Mouse (Mus musculus) embryonic fibroblast, embryonic 13.5 days (primary cell): Measurements from ENCODE around the gene Fzr1. TPM values are rescaled to one million over a fixed set of nuclear protein-coding genes. Genes with fewer than 3 reads are reported as not detected.

Source experiments
- H3K27ac ChIP-seq: 2 replicates; pipeline ENCODE4 v1.5.1; 2012; ENCODE audit warnings: low read length, control low read depth, inconsistent platforms; ENCODE audit not compliant: insufficient read depth
- H3K4me1 ChIP-seq: 2 replicates; pipeline ENCODE4 v1.6.1; 2011; ENCODE audit warnings: low read length; ENCODE audit not compliant: control insufficient read depth, insufficient read depth
- H3K4me3 ChIP-seq: 2 replicates; pipeline ENCODE4 v1.5.1; 2011; ENCODE audit warnings: mild to moderate bottlenecking, control low read depth, low read length; ENCODE audit not compliant: insufficient read depth
- CTCF ChIP-seq: IDR thresholded peaks from 2 replicates; pipeline ENCODE4 v1.5.1; 2011; ENCODE audit warnings: mild to moderate bottlenecking, control low read depth, low read length, moderate library complexity, borderline replicate concordance; ENCODE audit not compliant: insufficient read depth
- POLR2A ChIP-seq: IDR thresholded peaks from 2 replicates; pipeline ENCODE4 v1.6.1; 2011; ENCODE audit warnings: low read depth, mild to moderate bottlenecking, control low read depth, low read length, moderate library complexity
- polyA plus RNA-seq: library from polyadenylated mRNA; stranded (reverse); fragments of >200 nt; gene quantifications from 2 replicates; pipeline ENCODE4 v1.2.4, GENCODE M21; 2011; ENCODE audit warnings: low read depth; ENCODE audit not compliant: missing spikeins, insufficient read length

The Fzr1 gene
- polyA plus RNA-seq, 1 experiment, result 26.7 TPM

- TF ChIP-seq POLR2A, result no peak
- no peak for TF ChIP-seq CTCF
- no peak overlapping the region for H3K4me3 ChIP-seq
- H3K4me1 ChIP-seq, result peaks cover 3% of the 10 kb centered on the region; the same call in 1 of the 2 replicates
- H3K27ac ChIP-seq, result no peak overlapping the region
These were observed 55.1 kb downstream of the Fzr1 start for GRCm38 (mm10) chr10:81323141-81323775.

GRCm38 (mm10) chr10:81322444-81322843, 55.9 kb downstream of the Fzr1 start:
- H3K4me1 ChIP-seq, result peaks cover 3% of the 10 kb centered on the region; the same call in 1 of the 2 replicates
- no peak for TF ChIP-seq CTCF
- TF ChIP-seq POLR2A, result no peak
- H3K4me3 ChIP-seq, result peak overlapping the region; percentile 79; the same call in 1 of the 2 replicates
- H3K27ac ChIP-seq, result no peak overlapping the region

- H3K27ac ChIP-seq, result peak overlapping the region; percentile 32
- no peak for TF ChIP-seq CTCF
- no peak for TF ChIP-seq POLR2A
- peaks cover 3% of the 10 kb centered on the region; the same call in 1 of the 2 replicates for H3K4me1 ChIP-seq
- H3K4me3 ChIP-seq, result peak overlapping the region; percentile 79
These were observed 56.9 kb downstream of the Fzr1 start for GRCm38 (mm10) chr10:81321436-81321835.

DNA sequence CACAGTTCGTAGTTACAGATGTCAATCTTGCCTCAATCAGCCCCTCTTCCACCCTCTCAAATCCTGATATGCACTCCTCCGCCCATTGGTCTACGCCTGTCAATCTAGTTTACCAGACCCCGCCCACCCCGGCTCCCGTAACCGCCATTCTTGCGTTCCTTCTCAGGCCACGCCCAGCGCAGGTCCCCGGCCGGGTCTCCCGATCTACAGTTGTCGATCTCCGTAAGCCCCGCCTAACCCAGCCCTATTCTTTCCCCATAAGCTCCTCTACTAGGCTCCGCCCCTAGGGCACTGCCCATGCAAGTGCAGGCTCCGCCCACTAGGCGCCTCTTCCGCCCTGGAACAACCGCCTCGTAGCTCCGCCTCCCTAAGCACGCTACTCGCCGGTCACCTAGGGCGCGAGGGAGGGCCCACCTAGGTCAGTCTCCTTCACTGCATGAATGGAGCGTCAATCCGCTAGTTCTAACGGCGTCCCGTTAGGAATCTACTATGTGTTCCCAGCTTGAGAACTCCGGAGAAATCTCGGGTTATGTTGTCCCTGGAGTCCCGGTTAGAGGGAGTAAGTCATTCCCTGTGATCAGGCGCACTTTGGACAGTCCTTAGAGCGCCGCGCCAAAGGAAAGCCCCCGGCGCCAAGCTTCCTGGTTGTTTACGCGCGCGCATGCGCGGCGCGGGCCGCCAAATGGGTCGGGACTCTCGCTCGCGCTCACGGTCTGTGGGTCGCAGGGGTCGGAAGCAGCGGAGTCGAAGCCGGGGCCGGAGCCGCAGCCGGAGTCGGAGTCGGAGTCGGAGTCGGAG, 57.6 kb downstream of the Fzr1 start, which contains the start of gene Cactin:
Gene Cactin (plus strand): TSS at position 554 of the 798 bp plus-strand sequence.
- Histone ChIP-seq H3K4me1 (peaks cover 3% of the 10 kb centered on the region; the same call in 1 of the 2 replicates), H3K4me3 (peak within 1 kb of the TSS; percentile 79), H3K27ac (peak within 1 kb of the TSS; percentile 89)
- TF ChIP-seq POLR2A (peak; percentile 70), CTCF (no peak)

DNA sequence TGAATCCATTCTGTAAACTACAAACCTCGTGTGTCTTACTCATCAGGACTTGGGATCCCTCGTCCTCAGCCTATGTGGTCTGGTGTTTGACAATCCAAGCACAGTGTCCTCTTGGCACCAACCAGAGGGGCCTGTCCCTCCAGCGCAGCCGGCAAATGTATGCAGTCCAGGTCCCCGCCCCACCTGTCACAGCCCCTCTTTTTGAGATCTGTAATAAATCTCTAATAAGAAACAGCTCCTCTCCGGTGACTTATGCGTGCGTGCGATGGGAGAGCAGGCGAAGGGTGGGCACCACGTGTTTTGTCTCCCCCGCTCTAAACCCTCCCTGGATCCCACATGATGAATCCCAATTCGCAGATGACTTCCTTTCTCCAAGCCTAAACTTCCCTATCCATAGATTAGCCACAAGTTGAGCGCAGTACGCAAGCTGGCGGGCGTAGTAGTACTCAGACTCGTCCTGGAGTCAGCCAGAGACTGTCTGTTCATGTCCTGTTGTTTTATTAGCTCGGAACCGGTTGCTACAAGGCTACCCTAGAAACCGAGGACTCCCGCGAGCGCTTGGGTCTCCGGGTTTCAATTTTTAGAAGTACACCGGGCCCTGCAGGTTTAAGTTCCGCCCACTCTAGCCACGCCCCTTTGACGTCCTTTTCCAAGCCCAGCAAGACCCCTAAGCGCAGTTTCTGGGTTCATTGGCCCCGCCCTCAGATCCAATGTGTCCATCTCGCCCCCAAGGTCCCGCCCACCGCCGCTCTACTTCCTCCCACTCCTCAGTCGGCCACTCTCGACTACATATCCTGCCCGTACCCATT, 58.4 kb downstream of the Fzr1 start:
- Histone ChIP-seq H3K27ac (peak overlapping the region; percentile 77), H3K4me3 (peak overlapping the region; percentile 72), H3K4me1 (peaks cover 3% of the 10 kb centered on the region; the same call in 1 of the 2 replicates)
- TF ChIP-seq POLR2A (peak; percentile 52), CTCF (no peak)

DNA sequence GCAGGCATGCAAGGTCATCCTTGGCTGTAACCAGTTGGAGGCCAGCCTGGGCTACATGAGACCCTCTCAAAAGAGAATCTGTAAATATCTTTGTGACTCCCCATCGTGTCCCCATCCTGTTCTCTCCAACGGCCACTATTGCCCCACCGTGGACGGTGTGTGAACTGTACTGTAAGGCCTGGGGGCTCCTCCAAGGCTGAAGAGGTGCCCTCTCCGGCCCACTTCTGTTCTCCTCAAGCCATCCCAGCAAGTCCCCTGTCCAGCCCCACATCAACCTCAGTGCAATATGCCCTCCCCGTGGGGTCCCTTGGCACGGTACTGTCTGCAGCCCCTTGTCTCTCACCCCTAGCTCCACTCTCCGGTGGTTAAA, 59.0 kb downstream of the Fzr1 start:
- H3K4me3 ChIP-seq, result peak overlapping the region; percentile 72
- peaks cover 3% of the 10 kb centered on the region; the same call in 1 of the 2 replicates for H3K4me1 ChIP-seq
- TF ChIP-seq CTCF (no peak), POLR2A (no peak)
- H3K27ac ChIP-seq, result peak overlapping the region; percentile 77

GRCm38 (mm10) chr10:81318589-81319329, 59.6 kb downstream of the Fzr1 start:
- H3K4me1 ChIP-seq, result peaks cover 3% of the 10 kb centered on the region; the same call in 1 of the 2 replicates
- TF ChIP-seq POLR2A (no peak), CTCF (no peak)
- no peak overlapping the region for H3K4me3 ChIP-seq
- H3K27ac ChIP-seq, result no peak overlapping the region; the same call in 1 of the 2 replicates

DNA sequence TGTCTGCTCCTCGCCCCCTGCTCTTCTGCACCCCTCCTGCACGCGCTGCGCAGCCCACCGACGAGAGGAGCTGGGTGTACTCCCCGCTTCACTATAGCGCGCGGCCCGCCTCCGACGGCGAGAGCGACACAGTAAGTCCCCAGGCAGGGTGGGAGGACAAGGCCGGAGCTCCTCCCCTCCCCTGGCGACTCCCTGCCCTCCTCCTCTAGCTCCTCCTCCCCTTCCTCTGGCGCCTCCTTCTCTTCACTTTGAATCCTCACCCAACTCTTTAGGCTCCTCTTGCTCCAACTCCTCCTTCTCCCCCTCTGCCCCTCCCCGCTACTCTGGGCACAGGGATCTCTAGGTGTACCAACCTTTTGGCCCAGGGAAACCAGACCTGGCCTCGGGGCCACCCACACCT, 61.0 kb downstream of the Fzr1 start:
- Histone ChIP-seq H3K4me3 (no peak overlapping the region), H3K27ac (no peak overlapping the region), H3K4me1 (peaks cover 3% of the 10 kb centered on the region; the same call in 1 of the 2 replicates)
- TF ChIP-seq POLR2A (no peak), CTCF (no peak)
